Comparison of ENCODE assay signal across 19 mouse cellular contexts in genomic region chr7:130799418-130799817, GRCm38 (mm10). TPM values are rescaled to one million over a fixed set of nuclear protein-coding genes. Genes with fewer than 3 reads are reported as not detected.
DNase-seq lines count a peak whose midpoint lies in the region; ATAC-seq and TF ChIP-seq lines count a peak whose summit lies in the region.
"Had no signal": no experiment of that assay in that cellular context is flagged by ENCODE, and none has a peak within 500 bp of the region (broad histone marks: within the 10 kb centered on the region; RNA-seq: fewer than 3 reads in every experiment).

No protein-coding gene starts in this region.

- H3K36me3 ChIP-seq in kidney, adult 2 months (ENCODE audit: control insufficient read depth, insufficient read depth, low read length), result no peaks in the 10 kb centered on the region
- H3K36me3 ChIP-seq in liver, embryonic 13.5 days, result no peaks in the 10 kb centered on the region
- H3K36me3 ChIP-seq in liver, postnatal 0 days (replicated peaks; ENCODE audit: insufficient read depth, low read length), result no peaks in the 10 kb centered on the region
- H3K36me3 ChIP-seq: embryonic facial prominence, embryonic 10.5 days; heart, embryonic 12.5 days; hindbrain, embryonic 10.5 days had no signal

- no peak overlapping the region for H3K4me2 ChIP-seq in liver, embryonic 13.5 days
- no peak overlapping the region for H3K4me2 ChIP-seq in liver, postnatal 0 days (ENCODE audit: low read depth, low read length)
- H3K4me2 ChIP-seq: forebrain, embryonic 13.5 days; heart, embryonic 12.5 days had no signal

- TF ChIP-seq CTCF in kidney, adult 2 months (conservative IDR thresholded peaks at IDR 0.05; ENCODE audit: insufficient read depth, insufficient read length, low read depth, low read length), result no peak
- no peak for TF ChIP-seq CTCF in liver, postnatal 0 days (IDR thresholded peaks at IDR 0.05; ENCODE audit: low read depth)

- no peaks in the 10 kb centered on the region for H3K9me3 ChIP-seq in liver, embryonic 13.5 days (replicated peaks)
- H3K9me3 ChIP-seq in liver, postnatal 0 days (ENCODE audit: low read length), result no peaks in the 10 kb centered on the region
- H3K9me3 ChIP-seq: embryonic facial prominence, embryonic 10.5 days; forebrain, embryonic 13.5 days; heart, embryonic 12.5 days; hindbrain, embryonic 10.5 days had no signal

- no peak overlapping the region for H3K27ac ChIP-seq in kidney, adult 2 months (ENCODE audit: insufficient read depth, low read depth, low read length)
- no peak overlapping the region for H3K27ac ChIP-seq in liver, embryonic 13.5 days
- H3K27ac ChIP-seq in liver, postnatal 0 days (ENCODE audit: low read depth), result peak overlapping the region; percentile 84
- H3K27ac ChIP-seq: embryonic facial prominence, embryonic 10.5 days; forebrain, embryonic 13.5 days; hindbrain, embryonic 10.5 days had no signal

- peak; percentile 69 for ATAC-seq in liver, embryonic 13.5 days (ENCODE audit: low read depth)
- peak; percentile 91 for ATAC-seq in liver, postnatal 0 days
- no peak for ATAC-seq in cerebellum, adult (ENCODE audit: insufficient number of reproducible peaks, low FRiP score, low TSS enrichment)
- ATAC-seq: activated CD4-positive, CD25-positive, alpha-beta regulatory T cell, adult 4 months; forebrain, embryonic 13.5 days; forebrain, postnatal 0 days; Patski had no signal

- DNase-seq in kidney, adult 2 months, result peak; percentile 26
- no peak for DNase-seq in kidney, postnatal 4 days
- peak; percentile 22 to 67 for DNase-seq in kidney, postnatal 36 days
- DNase-seq in liver, embryonic 13.5 days, result no peak
- peak; percentile 47 for DNase-seq in liver, postnatal 0 days
- DNase-seq in layer of hippocampus, adult 9-11 months, result no peak
- DNase-seq: adrenal gland, postnatal 14 days; cerebellum, adult 18-20 months; cerebellum, adult 9-11 months; forebrain, postnatal 0 days; gastrocnemius, postnatal 14 days had no signal

- WGBS in kidney, adult 2 months, result 59% methylated on average over 10 of the region's 10 CpGs
- WGBS in liver, embryonic 13.5 days (ENCODE audit: insufficient replicate concordance), result 63% methylated on average over 10 of the region's 10 CpGs
- 57% methylated on average over 10 of the region's 10 CpGs for WGBS in liver, postnatal 0 days (ENCODE audit: insufficient replicate concordance)

- no peaks in the 10 kb centered on the region for H3K27me3 ChIP-seq in kidney, adult 2 months (replicated peaks; ENCODE audit: control insufficient read depth, insufficient read depth, low read length)
- H3K27me3 ChIP-seq in liver, embryonic 13.5 days, result no peaks in the 10 kb centered on the region
- H3K27me3 ChIP-seq in liver, postnatal 0 days (ENCODE audit: insufficient read depth, low read length), result no peaks in the 10 kb centered on the region
- H3K27me3 ChIP-seq: forebrain, embryonic 13.5 days; Patski had no signal

- TF ChIP-seq EP300 in liver, postnatal 0 days (IDR thresholded peaks at IDR 0.05; ENCODE audit: low read depth), result peak; percentile 81

- peaks cover 11% of the 10 kb centered on the region for H3K4me1 ChIP-seq in kidney, adult 2 months (ENCODE audit: control insufficient read depth, insufficient read depth, low read length)
- peaks cover 12% of the 10 kb centered on the region for H3K4me1 ChIP-seq in liver, embryonic 13.5 days (replicated peaks)
- peaks cover 14% of the 10 kb centered on the region for H3K4me1 ChIP-seq in liver, postnatal 0 days (ENCODE audit: insufficient read depth)
- H3K4me1 ChIP-seq: forebrain, embryonic 13.5 days; hindbrain, embryonic 10.5 days had no signal

- H3K9ac ChIP-seq in liver, embryonic 13.5 days, result no peak overlapping the region
- no peak overlapping the region for H3K9ac ChIP-seq in liver, postnatal 0 days (replicated peaks)
- H3K9ac ChIP-seq: forebrain, embryonic 13.5 days; forebrain, postnatal 0 days; heart, embryonic 12.5 days had no signal

- no peak for TF ChIP-seq POLR2A in kidney, adult 2 months (IDR thresholded peaks at IDR 0.05; ENCODE audit: low read depth, low read length)

- H3K4me3 ChIP-seq in kidney, adult 2 months (ENCODE audit: insufficient read depth, low read depth, low read length), result no peak overlapping the region
- no peak overlapping the region for H3K4me3 ChIP-seq in liver, embryonic 13.5 days (replicated peaks)
- no peak overlapping the region for H3K4me3 ChIP-seq in liver, postnatal 0 days (ENCODE audit: low read depth, low read length)
- H3K4me3 ChIP-seq: embryonic facial prominence, embryonic 10.5 days; forebrain, embryonic 13.5 days; heart, embryonic 12.5 days; hindbrain, embryonic 10.5 days had no signal

RNA-seq across cellular contexts. Expression of gene Btbd16, which starts 25.5 kb away (rescaled TPM):
- 0.06 and 0.12 TPM in 2 replicates for polyA plus RNA-seq in kidney, adult 2 months (2012; rRNA removed)
- polyA plus RNA-seq in liver, embryonic 13.5 days (2015; fragmentation: Nextera tagmentation; extraction: Ambion mirVana), result 0.03 TPM in 1 of 2 replicates, not detected in the other
- 0.38 and 0.52 TPM in 2 replicates for polyA plus RNA-seq in liver, postnatal 0 days (2015; fragmentation: Nextera tagmentation; extraction: Ambion mirVana)
- polyA plus RNA-seq: embryonic facial prominence, embryonic 14.5 days; forebrain, embryonic 13.5 days; hindbrain, embryonic 10.5 days had no signal

Comparison
In these comparisons a context has a peak if more than half of its experiments do, and no peak if none do; other contexts are left out.
1. DNase-seq: peak in kidney, adult 2 months (single experiment), kidney, postnatal 36 days (2 of 2) and liver, postnatal 0 days (single experiment); none in kidney, postnatal 4 days (0 of 2), liver, embryonic 13.5 days (single experiment) and layer of hippocampus, adult 9-11 months (single experiment).